Mouse (Mus musculus): ENCODE measurements around the gene Pip4p1.

The Pip4p1 gene

DNA sequence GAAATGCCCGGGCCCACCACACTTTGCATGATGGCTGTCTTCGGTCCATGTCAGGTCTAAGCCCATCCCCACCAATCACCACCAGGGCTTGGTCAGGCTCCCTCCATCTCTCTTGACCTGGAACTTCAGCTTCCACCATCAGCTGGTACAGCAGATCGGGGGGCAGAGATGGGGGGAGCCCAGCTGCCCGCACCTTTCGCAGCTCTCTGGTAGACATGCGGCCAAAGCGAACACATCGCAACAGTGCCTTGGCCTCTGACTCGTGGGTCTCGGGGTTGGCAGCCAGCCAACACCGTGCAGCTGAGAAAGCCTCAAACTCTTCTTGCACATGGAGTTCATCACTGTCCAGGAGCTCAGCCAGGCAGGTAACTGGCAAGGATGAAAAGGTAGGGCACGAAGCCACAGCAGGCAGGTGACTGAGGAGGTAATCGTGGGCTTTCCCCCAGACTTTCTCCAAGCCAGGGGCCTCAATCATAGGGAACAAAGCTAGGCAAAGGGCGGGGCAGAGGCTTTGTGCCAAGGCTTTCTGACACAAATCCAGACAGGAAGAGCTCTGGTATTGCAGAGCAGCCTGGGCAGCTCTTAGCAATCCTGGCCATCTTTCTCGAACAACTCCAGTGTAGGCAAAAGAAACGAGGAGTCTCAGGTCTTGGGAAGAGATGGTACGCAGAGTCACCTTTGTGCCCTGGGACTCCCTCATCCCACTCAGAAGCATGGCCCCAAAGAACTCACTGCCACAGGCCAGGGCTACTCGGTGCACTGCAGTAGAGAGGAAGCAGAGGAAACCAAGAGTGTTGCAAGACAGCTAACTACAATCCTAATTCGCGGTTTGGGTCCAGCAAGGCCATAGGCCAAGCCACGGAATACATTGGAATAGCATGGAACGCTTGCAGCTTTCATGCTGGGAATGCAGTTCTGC lies 37.9 kb downstream of the Pip4p1 start:
- peak; percentile 37 for DNase-seq (ENCODE audit: low read depth)

DNA sequence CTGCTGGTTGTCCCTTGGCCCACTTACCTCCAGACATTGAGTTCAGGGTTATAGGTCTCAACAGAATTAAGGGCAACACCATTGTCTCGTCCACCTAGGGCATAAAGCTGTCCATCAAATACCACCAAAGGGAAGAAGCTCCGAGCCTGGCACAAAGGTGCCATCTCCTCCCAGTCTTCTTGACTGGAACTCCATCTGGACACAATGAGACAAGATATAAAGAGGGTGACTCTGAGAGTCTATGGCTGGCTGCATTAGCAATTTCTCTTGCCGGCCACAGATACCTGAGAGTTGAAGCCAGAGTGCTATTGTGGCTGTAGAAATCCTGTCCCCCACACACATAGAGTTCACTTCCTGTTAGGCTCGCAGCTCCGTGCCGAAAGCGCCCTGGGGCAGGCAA lies 38.6 kb downstream of the Pip4p1 start:
- no peak for DNase-seq (ENCODE audit: low read depth)

DNA sequence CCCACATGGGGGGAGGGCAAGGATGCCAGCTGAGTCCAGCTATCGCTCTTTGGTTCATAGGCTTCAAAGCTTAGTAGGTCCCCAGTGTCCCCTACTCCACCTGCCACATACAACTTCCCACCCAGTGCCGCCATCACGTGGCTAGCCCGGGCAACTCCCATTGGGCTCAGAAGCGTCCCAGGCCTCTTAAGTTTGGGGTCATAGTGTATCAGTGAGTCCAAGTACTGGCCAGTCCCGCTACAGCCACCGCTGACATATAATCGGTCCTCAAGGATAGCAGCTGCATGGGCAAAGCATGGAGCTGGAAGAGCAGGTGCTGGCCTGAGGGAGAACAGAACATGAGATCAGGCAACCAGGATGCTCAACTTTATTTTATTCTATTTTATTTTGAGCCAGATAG lies 39.0 kb downstream of the Pip4p1 start:
- no peak for DNase-seq (ENCODE audit: low read depth)

DNA sequence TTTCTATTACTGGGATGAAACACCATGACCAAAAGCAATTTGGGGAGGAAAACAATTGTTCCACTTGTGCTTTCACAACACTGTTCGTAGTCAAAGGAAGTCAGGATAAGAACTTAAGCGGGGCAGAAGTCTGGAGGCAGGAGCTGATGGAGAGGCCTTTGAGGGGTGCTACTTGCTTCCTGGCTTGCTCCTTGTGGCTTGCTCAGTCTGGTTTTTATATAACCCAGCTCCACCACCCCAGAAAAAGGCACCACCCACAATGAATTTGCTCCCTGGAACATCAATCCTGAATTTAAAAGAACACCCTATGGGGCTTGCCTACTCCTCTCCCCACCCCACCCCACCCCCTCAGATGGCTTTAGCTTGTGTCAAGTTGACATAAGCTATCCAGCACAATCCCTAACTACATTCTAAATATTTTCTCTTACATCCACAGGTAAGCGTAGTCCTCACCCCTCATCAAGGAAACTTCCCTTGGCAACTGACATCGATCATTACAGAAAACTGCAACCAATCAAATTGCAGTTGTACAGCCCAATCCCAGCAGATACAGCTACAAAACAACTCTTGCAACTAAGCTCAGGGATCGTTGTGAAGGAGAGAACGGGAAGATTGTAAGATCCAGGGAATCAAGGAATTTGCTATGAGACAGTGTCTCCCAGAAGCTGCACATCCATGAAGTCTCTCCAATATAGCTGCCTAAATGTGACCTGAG lies 54.3 kb downstream of the Pip4p1 start:
- DNase-seq (ENCODE audit: low read depth) = no peak
